Mouse (Mus musculus): ENCODE results near the gene Fgfr2.

DNA sequence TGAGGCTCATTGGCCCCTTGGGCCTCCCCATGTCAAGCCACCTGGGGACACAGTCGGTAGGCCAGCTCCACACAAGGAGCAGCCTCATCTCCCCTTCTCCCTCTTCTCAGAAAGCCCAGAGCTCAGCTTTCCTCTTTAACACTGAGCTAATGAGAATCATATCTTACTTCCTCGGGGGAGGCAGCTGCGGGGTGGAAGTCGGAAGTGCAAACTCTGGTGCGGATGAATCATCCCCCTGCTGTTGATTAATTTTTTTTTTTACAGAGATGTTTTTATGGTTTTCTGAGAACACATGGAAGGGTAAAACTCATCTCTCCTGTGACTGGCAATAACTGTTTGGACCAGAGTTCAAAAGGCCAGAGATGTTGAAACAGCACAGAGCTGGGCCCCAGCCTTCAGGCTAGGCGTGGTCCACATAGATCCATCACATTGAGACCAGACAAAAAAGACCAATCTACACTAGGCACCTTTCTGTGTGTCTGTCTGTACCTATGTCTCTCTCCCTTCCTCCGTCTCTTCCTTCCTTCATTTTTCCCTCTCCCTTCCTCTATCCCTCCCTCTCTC lies 609.6 kb downstream of the Fgfr2 start:
- no peak for TF ChIP-seq POLR2A (IDR thresholded peaks at IDR 0.05; ENCODE audit: low read depth, low read length)
- TF ChIP-seq CTCF (conservative IDR thresholded peaks at IDR 0.05; ENCODE audit: insufficient read depth, insufficient read length, low read depth, low read length): no peak

All from kidney, adult 2 months (tissue).